Mouse (Mus musculus) kidney, postnatal 4 days (tissue): ENCODE data around the gene Prox2.

Experiments used
- DNase-seq, 2 experiments: peaks; one replicate each; pipeline ENCODE4 v3.0.0; 2021; ENCODE audit warnings: mixed read lengths in 2 of 2

Prox2 gene

GRCm38 (mm10) chr12:85091190-85091589, 19.4 kb downstream of the Prox2 start:
- no peak for DNase-seq

DNA sequence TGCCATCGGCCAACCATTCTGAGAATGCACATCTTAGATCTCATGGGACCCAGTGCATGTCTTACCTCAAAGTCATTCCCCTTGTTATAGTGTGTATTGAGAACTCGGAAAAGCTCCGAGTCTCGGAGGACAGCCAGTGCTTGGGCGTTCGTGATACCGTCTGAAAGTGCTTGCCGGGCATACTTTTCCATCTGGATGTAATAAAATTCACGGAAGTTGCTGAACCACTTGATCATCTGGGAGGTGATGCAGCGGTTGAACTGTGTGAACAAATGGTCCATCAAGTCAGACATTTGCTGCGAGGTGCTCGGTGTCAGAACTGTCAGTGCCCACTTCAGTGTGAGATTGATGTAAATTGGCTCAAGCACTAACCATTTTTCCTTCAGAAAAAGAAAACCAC, 22.7 kb downstream of the Prox2 start:
- no peak for DNase-seq

DNA sequence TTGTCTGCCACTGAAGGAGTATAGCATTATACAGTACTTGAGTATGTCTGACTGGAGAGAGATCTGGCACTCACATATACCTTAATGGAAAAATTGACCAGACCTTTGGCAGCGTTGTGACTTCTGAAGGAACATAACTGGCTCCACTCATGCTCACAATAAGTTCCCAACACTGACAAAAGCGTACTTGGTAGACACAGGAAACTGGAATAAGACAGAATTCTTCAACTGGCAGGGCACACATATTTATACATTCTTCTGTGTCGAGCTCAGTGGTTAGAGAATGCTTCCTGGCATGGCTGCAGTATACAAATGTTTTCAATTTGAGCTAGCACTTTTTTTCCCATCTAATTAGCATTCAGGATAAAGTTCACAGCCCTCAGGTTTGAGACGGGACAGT, 25.6 kb downstream of the Prox2 start:
- no peak for DNase-seq

DNA sequence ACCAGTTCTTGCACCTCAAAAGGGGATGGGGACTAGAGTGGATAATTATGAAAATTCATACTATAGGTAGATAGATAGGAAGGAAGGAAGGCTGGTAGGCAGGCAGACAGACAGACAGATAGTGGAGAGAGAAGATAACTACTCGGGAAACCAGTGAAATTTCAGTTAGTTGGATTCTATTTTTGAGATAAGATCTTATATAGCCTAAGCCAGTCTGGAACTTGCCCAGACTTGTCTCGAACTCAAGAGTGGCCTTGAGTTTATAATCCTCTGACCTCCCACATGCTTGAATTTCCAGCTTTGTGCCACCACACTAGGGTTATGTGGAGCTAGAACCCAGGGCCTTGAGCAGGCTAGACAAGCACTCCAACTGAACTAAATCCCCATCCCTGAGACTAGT, 26.3 kb downstream of the Prox2 start:
- DNase-seq, result no peak

DNA sequence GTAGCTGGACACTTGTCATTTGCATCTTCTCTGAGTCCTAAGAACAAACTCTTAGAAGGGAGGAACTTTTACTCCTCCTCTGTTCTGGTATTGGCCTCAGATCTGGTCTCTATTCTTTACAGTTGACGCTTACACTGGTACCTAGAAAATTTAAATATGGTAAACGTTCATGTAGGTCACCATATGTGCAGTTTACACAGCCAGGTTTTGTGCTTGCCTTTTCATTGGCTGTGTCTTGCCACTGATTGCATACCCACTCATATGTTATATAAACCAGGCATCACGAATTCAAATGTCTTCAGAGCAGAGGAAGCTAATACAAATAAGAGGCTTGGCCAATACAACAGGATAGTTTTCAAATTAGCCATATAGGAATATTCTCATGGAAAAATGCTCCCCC, 33.5 kb downstream of the Prox2 start:
- DNase-seq, result no peak

- DNase-seq, result no peak
These were observed 39.5 kb downstream of the Prox2 start for GRCm38 (mm10) chr12:85071043-85071442.

DNA sequence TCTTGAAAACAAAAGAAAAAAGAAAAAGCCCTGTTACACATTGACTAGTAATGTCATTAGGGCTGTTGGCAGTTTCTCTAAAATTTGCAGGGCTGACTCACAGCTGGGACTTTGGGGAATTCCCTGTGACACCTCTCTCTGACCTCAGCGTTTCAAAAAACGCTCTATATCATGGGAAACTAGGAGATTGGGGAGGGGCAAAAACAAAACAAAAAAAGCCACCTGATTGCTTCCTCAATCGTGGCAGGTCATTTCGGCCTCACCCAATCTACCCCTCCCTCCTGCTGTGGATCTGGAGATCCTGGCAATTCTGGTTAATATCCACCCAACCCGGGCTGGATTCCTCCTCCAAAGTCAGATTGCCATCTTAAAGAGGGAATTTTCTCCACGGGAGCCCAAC, 59.3 kb downstream of the Prox2 start:
- DNase-seq, result peak; percentile 8 to 21
